Mouse (Mus musculus) layer of hippocampus, postnatal 36 days (tissue): ENCODE measurements around the gene Timp3. TPM values are rescaled to one million over a fixed set of nuclear protein-coding genes. Genes with fewer than 3 reads are reported as not detected.

ENCODE experiments used
- DNase-seq, 2 experiments: peaks; one replicate each; pipeline ENCODE4 v3.0.0; 2022
- total RNA-seq, 2 experiments: library from RNA; stranded (reverse); gene quantifications; 2 replicates each; pipeline ENCODE4 v1.2.3; 2021

Gene Timp3
- total RNA-seq, 2 experiments from 2014 or later, result 49.2 to 60.3 TPM

GRCm38 (mm10) chr10:86328691-86329090 lies 28.5 kb downstream of the Timp3 start:
- DNase-seq, result no peak

GRCm38 (mm10) chr10:86329241-86329882 lies 29.2 kb downstream of the Timp3 start:
- DNase-seq, result no peak

GRCm38 (mm10) chr10:86330993-86331680 lies 31.0 kb downstream of the Timp3 start:
- DNase-seq, result no peak

- no peak for DNase-seq
Measured at GRCm38 (mm10) chr10:86331681-86332281, 31.6 kb downstream of the Timp3 start.

GRCm38 (mm10) chr10:86332942-86333341 lies 32.8 kb downstream of the Timp3 start:
- no peak for DNase-seq

GRCm38 (mm10) chr10:86334581-86334980 lies 34.4 kb downstream of the Timp3 start:
- no peak for DNase-seq

GRCm38 (mm10) chr10:86336506-86336905 lies 36.3 kb downstream of the Timp3 start:
- no peak for DNase-seq

- DNase-seq, result no peak
Measured at GRCm38 (mm10) chr10:86337239-86337638, 37.1 kb downstream of the Timp3 start.

- no peak for DNase-seq
Measured at GRCm38 (mm10) chr10:86338121-86338715, 38.0 kb downstream of the Timp3 start.

- DNase-seq, result no peak
Measured at GRCm38 (mm10) chr10:86339121-86339520, 38.9 kb downstream of the Timp3 start.

- DNase-seq, result peak; percentile 67 to 71
Measured at GRCm38 (mm10) chr10:86339649-86340379, 39.6 kb downstream of the Timp3 start.

GRCm38 (mm10) chr10:86340421-86340820 lies 40.2 kb downstream of the Timp3 start:
- no peak for DNase-seq

GRCm38 (mm10) chr10:86340991-86341527 lies 40.9 kb downstream of the Timp3 start:
- DNase-seq, result no peak

- no peak for DNase-seq
Measured at GRCm38 (mm10) chr10:86341589-86341988, 41.4 kb downstream of the Timp3 start.

- no peak for DNase-seq
Measured at GRCm38 (mm10) chr10:86342151-86342550, 42.0 kb downstream of the Timp3 start.

- no peak for DNase-seq
Measured at GRCm38 (mm10) chr10:86342713-86343112, 42.5 kb downstream of the Timp3 start.

- DNase-seq, result no peak
Measured at GRCm38 (mm10) chr10:86343362-86343761, 43.2 kb downstream of the Timp3 start.

GRCm38 (mm10) chr10:86343931-86344330 lies 43.8 kb downstream of the Timp3 start:
- no peak for DNase-seq

GRCm38 (mm10) chr10:86344654-86345053 lies 44.5 kb downstream of the Timp3 start:
- no peak for DNase-seq

GRCm38 (mm10) chr10:86345645-86346044 lies 45.5 kb downstream of the Timp3 start:
- DNase-seq, result no peak

GRCm38 (mm10) chr10:86346235-86346840 lies 46.2 kb downstream of the Timp3 start:
- no peak for DNase-seq

GRCm38 (mm10) chr10:86351287-86351686 lies 51.1 kb downstream of the Timp3 start:
- DNase-seq, result no peak
